Mouse (Mus musculus) ES-Bruce4 (cell line): ENCODE measurements at regions not wholly inside any gene's neighbourhood (a gene's known extent, or its start where the extent isn't known, plus 50 kb on each side); places are given as distances from the start of the nearest gene placed in this dataset.

Source experiments
- CTCF ChIP-seq: IDR thresholded peaks from one replicate; pipeline ENCODE4 v1.8.1; 2011; ENCODE audit warnings: low read depth, low read length
- POLR2A ChIP-seq: IDR thresholded peaks from one replicate; pipeline ENCODE4 v1.8.1; 2011; ENCODE audit warnings: low read length; ENCODE audit not compliant: insufficient read depth

DNA sequence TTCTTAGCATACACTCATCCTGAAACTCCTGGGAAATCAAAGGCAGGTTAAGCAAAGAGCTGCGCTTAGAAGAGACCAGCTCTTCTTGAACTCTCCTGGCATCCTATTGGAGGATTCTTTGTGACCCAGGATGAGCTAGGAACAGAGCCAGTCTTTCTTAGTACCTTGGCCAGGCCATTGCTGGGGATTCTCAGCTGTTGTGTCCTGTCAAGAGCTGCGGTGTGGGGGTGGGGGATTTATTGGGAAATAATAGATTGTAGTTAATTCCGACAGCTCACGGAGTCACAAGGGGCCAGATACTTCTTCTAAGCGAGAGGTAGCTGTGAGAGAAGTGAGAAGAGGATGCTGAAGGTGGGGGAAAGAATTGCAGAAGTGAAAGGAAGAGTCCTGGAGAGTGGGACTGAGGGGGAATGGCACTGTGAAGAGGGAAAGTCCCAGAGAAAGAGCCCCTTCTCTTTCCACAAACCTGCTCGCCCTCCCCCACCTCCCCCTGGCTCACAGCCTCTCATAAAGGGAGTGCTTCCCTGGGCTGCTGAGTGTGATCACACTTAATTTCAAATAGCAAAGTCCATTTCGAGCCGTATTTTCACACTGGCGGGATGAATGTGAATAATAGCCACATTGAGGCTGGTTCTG is 129.8 kb downstream of the Gm5426 start:
- TF ChIP-seq CTCF (no peak), POLR2A (no peak)
